Mouse (Mus musculus) ES-E14 (cell line): Measurements from ENCODE around the gene Cfap45. TPM values are rescaled to one million over a fixed set of nuclear protein-coding genes. Genes with fewer than 3 reads are reported as not detected.

Source experiments
- DNase-seq: peaks from one replicate; pipeline ENCODE4 v3.0.0-alpha.2; 2013; ENCODE audit warnings: low read depth, low spot score
- H3K27ac ChIP-seq: 2 replicates; pipeline ENCODE4 v1.5.1; 2012; ENCODE audit warnings: low read depth, mild to moderate bottlenecking, low read length, moderate library complexity, mixed read lengths; ENCODE audit not compliant: poor library complexity, insufficient read depth, severe bottlenecking
- H3K36me3 ChIP-seq: 2 replicates; pipeline ENCODE4 v1.6.1; 2012; ENCODE audit warnings: mild to moderate bottlenecking, low read length, moderate library complexity, mixed read lengths; ENCODE audit not compliant: control insufficient read depth, poor library complexity, insufficient read depth, severe bottlenecking
- H3K4me1 ChIP-seq, 2 experiments: fragments of 150-350 bp in 1 of 2; sonication (generic) in 1 of 2; 2 replicates each; pipeline ENCODE4 v1.6.1; 2012; ENCODE audit warnings: low read length in 2 of 2, mild to moderate bottlenecking in 1 of 2, mixed read lengths in 1 of 2; ENCODE audit not compliant: control insufficient read depth in 2 of 2, insufficient read depth in 2 of 2, poor library complexity in 1 of 2
- H3K4me3 ChIP-seq, 2 experiments: fragments of 150-350 bp in 1 of 2; sonication (generic) in 1 of 2; 2 replicates each; pipeline ENCODE4 v1.5.1; 2012; ENCODE audit warnings: low read length in 2 of 2, low read depth in 1 of 2, mild to moderate bottlenecking in 1 of 2, mixed read lengths in 1 of 2; ENCODE audit not compliant: insufficient read depth in 1 of 2, poor library complexity in 1 of 2, severe bottlenecking in 1 of 2
- H3K9ac ChIP-seq: 2 replicates; pipeline ENCODE4 v1.6.1; 2012; ENCODE audit warnings: low read depth, mild to moderate bottlenecking, low read length, mixed read lengths; ENCODE audit not compliant: poor library complexity, insufficient read depth, severe bottlenecking
- H3K9me3 ChIP-seq: fragments of 150-350 bp; sonication (generic); 2 replicates; pipeline ENCODE4 v1.6.1; 2012; ENCODE audit warnings: low read depth, mild to moderate bottlenecking, low read length; ENCODE audit not compliant: control insufficient read depth, insufficient read depth
- CHD2 ChIP-seq: IDR thresholded peaks from 2 replicates; pipeline ENCODE4 v1.6.1; 2014; ENCODE audit warnings: mild to moderate bottlenecking, low read depth, low read length, inconsistent platforms
- HCFC1 ChIP-seq: IDR thresholded peaks from 2 replicates; pipeline ENCODE4 v1.6.1; 2012; ENCODE audit warnings: low read length, inconsistent platforms, borderline replicate concordance; ENCODE audit not compliant: insufficient read depth
- MAFK ChIP-seq: IDR thresholded peaks from 2 replicates; pipeline ENCODE4 v1.6.1; 2014; ENCODE audit warnings: mild to moderate bottlenecking, low read depth, low read length, inconsistent platforms; ENCODE audit not compliant: insufficient read depth
- ZC3H11A ChIP-seq: IDR thresholded peaks from 2 replicates; pipeline ENCODE4 v1.6.1; 2012; ENCODE audit warnings: low read depth, mild to moderate bottlenecking, inconsistent platforms, low read length, borderline replicate concordance
- ZNF384 ChIP-seq: IDR thresholded peaks from 2 replicates; pipeline ENCODE4 v1.6.1; 2012; ENCODE audit warnings: low read depth, low read length, inconsistent platforms
- in situ Hi-C, 2 experiments: fragments of 600-800 bp; cut with MboI; formaldehyde crosslinking; loops; one replicate each; pipeline ENCODE4 v1.15.1; 2025; ENCODE audit warnings: low sequenced_read_pairs in 2 of 2, inconsistent platforms in 1 of 2; ENCODE audit not compliant: unreplicated experiment in 2 of 2
- total RNA-seq: library from RNA; depleted of rRNA; stranded (reverse); fragments of 300-350 nt; gene quantifications from 2 replicates; pipeline ENCODE4 v1.2.3, GENCODE M21; 2012

Cfap45 gene
- total RNA-seq, 1 experiment = 0.67 TPM

- TF ChIP-seq ZNF384 (no peak), ZC3H11A (no peak), MAFK (no peak), CHD2 (no peak), HCFC1 (no peak)
- peak overlapping the region in 1 of 2 experiments; percentile 22; a peak in 1 of 4 replicates for H3K4me3 ChIP-seq
- in situ Hi-C loops = no loop called here
- no peak overlapping the region for H3K27ac ChIP-seq
- H3K9ac ChIP-seq = no peak overlapping the region
- DNase-seq = no peak
- H3K9me3 ChIP-seq = no peaks in the 10 kb centered on the region
- H3K4me1 ChIP-seq = peaks cover 2 to 28% of the 10 kb centered on the region in 2 experiments; a peak in 3 of 4 replicates
- no peaks in the 10 kb centered on the region for H3K36me3 ChIP-seq
These were observed 7.6 kb upstream of the Cfap45 start for GRCm38 (mm10) chr1:172512962-172513361.

DNA sequence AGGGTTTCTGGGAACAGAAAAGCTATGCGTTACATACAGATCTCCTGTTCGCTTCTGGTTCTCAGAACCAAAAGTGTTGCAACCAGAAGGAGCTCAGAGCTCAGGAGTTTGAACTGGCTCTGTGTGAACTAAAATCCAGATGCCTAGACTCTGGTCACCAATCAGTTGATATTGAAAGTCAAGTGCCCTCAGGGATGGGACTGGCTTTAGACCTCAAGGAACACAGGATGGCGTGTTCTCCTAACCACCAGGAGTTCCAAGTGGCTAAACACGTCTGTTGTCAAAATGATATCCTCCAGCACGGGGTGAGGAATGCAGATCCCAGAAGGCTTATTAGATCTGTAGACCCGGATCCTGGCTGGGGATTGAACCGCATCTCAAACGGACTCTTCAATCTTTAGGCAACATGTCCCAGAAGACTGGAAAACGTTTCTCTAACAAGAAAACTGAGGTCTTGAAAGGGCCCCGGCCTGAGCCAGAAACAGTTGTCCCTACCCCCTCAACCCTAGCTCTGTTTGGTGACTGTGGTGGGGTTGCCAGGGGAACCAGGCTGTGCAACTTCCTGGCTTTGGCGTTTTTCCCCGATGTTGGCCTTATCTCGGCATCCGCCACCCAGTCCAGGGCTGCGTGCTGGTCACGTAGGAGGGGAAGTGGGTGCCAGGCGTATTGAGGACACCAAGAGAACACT, 6.9 kb upstream of the Cfap45 start:
- in situ Hi-C loops = no loop called here
- no peaks in the 10 kb centered on the region for H3K36me3 ChIP-seq
- H3K9ac ChIP-seq = peak overlapping the region; percentile 4; the same call in 1 of the 2 replicates
- no peak for DNase-seq
- peaks cover 2 to 28% of the 10 kb centered on the region in 2 experiments; a peak in 3 of 4 replicates for H3K4me1 ChIP-seq
- peak overlapping the region in 1 of 2 experiments; percentile 22; a peak in 1 of 4 replicates for H3K4me3 ChIP-seq
- H3K9me3 ChIP-seq = no peaks in the 10 kb centered on the region
- H3K27ac ChIP-seq = no peak overlapping the region
- TF ChIP-seq ZNF384 (no peak), ZC3H11A (no peak), MAFK (no peak), HCFC1 (no peak), CHD2 (no peak)

DNA sequence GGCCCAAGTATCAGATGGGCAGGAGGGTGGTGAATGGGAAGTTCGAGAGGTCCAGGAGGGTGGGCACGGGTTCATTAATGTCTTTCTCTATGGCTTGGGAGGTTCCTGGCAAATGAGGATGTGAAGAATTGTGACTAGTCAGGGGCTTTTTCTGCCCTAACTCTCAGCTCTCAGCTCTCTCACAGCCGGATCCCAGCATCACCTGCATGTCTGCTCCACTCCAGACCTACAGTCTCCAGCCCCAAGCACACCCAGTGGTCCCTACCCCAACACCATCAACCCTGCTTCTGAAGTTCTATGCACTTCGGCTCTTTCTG, 6.4 kb upstream of the Cfap45 start:
- H3K27ac ChIP-seq = no peak overlapping the region

GRCm38 (mm10) chr1:172514551-172515268, 5.9 kb upstream of the Cfap45 start:
- H3K36me3 ChIP-seq = no peaks in the 10 kb centered on the region
- in situ Hi-C loops = no loop called here
- peaks cover 2 to 34% of the 10 kb centered on the region in 2 experiments; a peak in 3 of 4 replicates for H3K4me1 ChIP-seq
- no peak overlapping the region for H3K4me3 ChIP-seq
- DNase-seq = no peak
- H3K9me3 ChIP-seq = no peaks in the 10 kb centered on the region
- H3K9ac ChIP-seq = peak overlapping the region; percentile 4; the same call in 1 of the 2 replicates
- no peak overlapping the region for H3K27ac ChIP-seq
- no peak for TF ChIP-seq CHD2
- 0 out of 2 replicates have a peak, but pooled peaks have one; percentile 10 for TF ChIP-seq ZNF384

More for the DNA sequence above, 6.4 kb upstream of the Cfap45 start:
- Histone ChIP-seq H3K4me1 (peaks cover 2 to 31% of the 10 kb centered on the region in 2 experiments; a peak in 3 of 4 replicates), H3K9me3 (no peaks in the 10 kb centered on the region), H3K9ac (peak overlapping the region; percentile 4; the same call in 1 of the 2 replicates), H3K4me3 (no peak overlapping the region), H3K36me3 (no peaks in the 10 kb centered on the region)
- in situ Hi-C loops = no loop called here
- TF ChIP-seq CHD2 = no peak
- TF ChIP-seq ZNF384 = no peak
- no peak for TF ChIP-seq MAFK
- TF ChIP-seq ZC3H11A = no peak
- no peak for TF ChIP-seq HCFC1
- DNase-seq = no peak
